Mouse (Mus musculus): ENCODE measurements at regions not wholly inside any gene's neighbourhood (a gene's known extent, or its start where the extent isn't known, plus 50 kb on each side); places are given as distances from the start of the nearest gene placed in this dataset.

DNA sequence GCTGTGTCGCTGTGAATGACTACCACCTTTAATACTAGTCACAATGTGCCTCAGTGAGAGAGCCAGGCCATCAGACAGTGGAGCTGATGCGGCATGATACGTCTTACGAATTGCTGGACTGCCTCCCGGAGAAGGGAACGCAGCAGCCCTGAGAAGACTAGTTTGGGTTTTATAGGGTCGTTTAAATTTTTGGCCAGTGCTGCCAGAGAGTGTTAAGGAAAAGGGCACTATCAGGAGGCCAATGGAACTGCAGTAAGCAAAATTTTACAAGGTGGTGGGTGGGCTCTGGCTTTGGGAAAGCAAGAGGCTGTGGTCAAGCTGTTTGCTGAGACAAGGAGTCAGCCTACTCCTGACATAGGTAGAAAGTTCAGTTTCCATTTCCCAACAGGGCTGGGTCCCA is 84.7 kb upstream of the Chd2 start:
- no peaks in the 10 kb centered on the region for H3K27me3 ChIP-seq (replicated peaks; ENCODE audit: control insufficient read depth, insufficient read depth, low read length)
- no peaks in the 10 kb centered on the region for H3K36me3 ChIP-seq (ENCODE audit: control insufficient read depth, insufficient read depth, low read length)
- ATAC-seq: no peak
- no peaks in the 10 kb centered on the region for H3K4me1 ChIP-seq (ENCODE audit: control insufficient read depth, insufficient read depth, low read depth, low read length)
- no peak overlapping the region for H3K4me2 ChIP-seq (ENCODE audit: low read length)
- H3K9me3 ChIP-seq (ENCODE audit: control insufficient read depth, low read length): no peaks in the 10 kb centered on the region
- H3K27ac ChIP-seq (ENCODE audit: low read depth, low read length): no peak overlapping the region
- 67% methylated on average over 7 of the region's 7 CpGs for WGBS
- H3K4me3 ChIP-seq (ENCODE audit: low read length): no peak overlapping the region
- no peak overlapping the region for H3K9ac ChIP-seq (ENCODE audit: low read depth, low read length)

- H3K9ac ChIP-seq (ENCODE audit: low read depth, low read length): no peak overlapping the region
- H3K4me1 ChIP-seq (ENCODE audit: control insufficient read depth, insufficient read depth, low read depth, low read length): no peaks in the 10 kb centered on the region
- no peaks in the 10 kb centered on the region for H3K36me3 ChIP-seq (ENCODE audit: control insufficient read depth, insufficient read depth, low read length)
- no peaks in the 10 kb centered on the region for H3K27me3 ChIP-seq (replicated peaks; ENCODE audit: control insufficient read depth, insufficient read depth, low read length)
- no peaks in the 10 kb centered on the region for H3K9me3 ChIP-seq (ENCODE audit: control insufficient read depth, low read length)
- no peak for ATAC-seq
- H3K27ac ChIP-seq (ENCODE audit: low read depth, low read length): no peak overlapping the region
- no peak overlapping the region for H3K4me2 ChIP-seq (ENCODE audit: low read length)
- H3K4me3 ChIP-seq (ENCODE audit: low read length): no peak overlapping the region
Measured at GRCm38 (mm10) chr7:73625651-73626050, 84.0 kb upstream of the Chd2 start.

DNA sequence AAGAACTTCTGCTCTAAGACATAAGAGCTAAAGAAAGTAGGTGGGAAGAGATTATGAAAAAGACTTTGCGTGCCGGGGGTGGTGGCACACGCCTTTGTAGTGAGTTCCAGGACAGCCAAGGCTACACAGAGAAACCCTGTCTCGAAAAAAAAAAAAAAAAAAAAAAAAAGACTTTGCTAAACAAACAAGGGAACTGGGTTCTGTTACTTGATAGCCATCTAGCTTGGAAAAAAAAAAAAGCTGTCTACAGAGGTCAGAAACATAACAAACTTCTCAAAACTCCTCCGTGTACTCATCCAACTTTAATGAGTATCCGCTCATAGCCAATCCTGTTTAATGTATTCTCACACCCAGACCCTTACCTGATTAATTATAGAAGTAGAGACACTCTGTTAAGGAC is 83.4 kb upstream of the Chd2 start:
- Histone ChIP-seq H3K27me3 (replicated peaks; ENCODE audit: control insufficient read depth, insufficient read depth, low read length) (no peaks in the 10 kb centered on the region), H3K4me1 (ENCODE audit: control insufficient read depth, insufficient read depth, low read depth, low read length) (no peaks in the 10 kb centered on the region), H3K36me3 (ENCODE audit: control insufficient read depth, insufficient read depth, low read length) (no peaks in the 10 kb centered on the region), H3K27ac (ENCODE audit: low read depth, low read length) (no peak overlapping the region), H3K4me3 (ENCODE audit: low read length) (no peak overlapping the region), H3K9me3 (ENCODE audit: control insufficient read depth, low read length) (no peaks in the 10 kb centered on the region), H3K4me2 (ENCODE audit: low read length) (no peak overlapping the region), H3K9ac (ENCODE audit: low read depth, low read length) (no peak overlapping the region)
- ATAC-seq: no peak
- WGBS: 80% methylated on average over 6 of the region's 6 CpGs

DNA sequence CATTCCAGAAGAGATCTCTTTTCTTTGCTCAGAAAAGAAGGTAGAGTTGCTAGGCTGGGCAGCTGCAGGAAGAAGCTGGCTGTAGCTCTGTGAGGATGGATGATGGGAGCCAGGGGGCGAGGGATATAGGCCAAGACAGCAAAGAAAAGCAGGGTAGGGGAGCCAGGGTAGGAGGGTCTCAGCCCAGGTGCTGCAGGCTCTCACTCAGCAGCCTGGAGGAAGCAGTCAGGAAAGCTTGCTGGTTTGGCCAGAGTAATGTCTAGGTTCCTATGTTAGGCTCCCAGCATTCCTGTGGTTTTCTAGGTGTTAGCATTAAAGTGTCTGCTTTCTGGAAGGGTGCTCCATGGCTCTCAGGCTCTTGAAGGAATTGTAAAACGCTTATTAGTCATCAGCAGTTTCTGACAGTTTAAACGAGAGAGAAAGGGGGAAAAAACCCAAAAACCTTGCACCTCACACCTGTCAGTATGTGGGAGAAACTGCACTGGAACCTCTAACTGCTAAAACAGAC is 82.5 kb upstream of the Chd2 start:
- Histone ChIP-seq H3K4me1 (ENCODE audit: control insufficient read depth, insufficient read depth, low read depth, low read length) (no peaks in the 10 kb centered on the region), H3K36me3 (ENCODE audit: control insufficient read depth, insufficient read depth, low read length) (no peaks in the 10 kb centered on the region), H3K27ac (ENCODE audit: low read depth, low read length) (no peak overlapping the region), H3K4me3 (ENCODE audit: low read length) (no peak overlapping the region), H3K9ac (ENCODE audit: low read depth, low read length) (no peak overlapping the region), H3K27me3 (replicated peaks; ENCODE audit: control insufficient read depth, insufficient read depth, low read length) (no peaks in the 10 kb centered on the region), H3K9me3 (ENCODE audit: control insufficient read depth, low read length) (no peaks in the 10 kb centered on the region), H3K4me2 (ENCODE audit: low read length) (no peak overlapping the region)
- ATAC-seq: no peak
- 81% methylated on average over 3 of the region's 3 CpGs for WGBS

- Histone ChIP-seq H3K4me3 (ENCODE audit: low read length) (no peak overlapping the region), H3K36me3 (ENCODE audit: control insufficient read depth, insufficient read depth, low read length) (no peaks in the 10 kb centered on the region), H3K27ac (ENCODE audit: low read depth, low read length) (no peak overlapping the region), H3K4me2 (ENCODE audit: low read length) (no peak overlapping the region), H3K9ac (ENCODE audit: low read depth, low read length) (no peak overlapping the region), H3K4me1 (ENCODE audit: control insufficient read depth, insufficient read depth, low read depth, low read length) (no peaks in the 10 kb centered on the region), H3K27me3 (replicated peaks; ENCODE audit: control insufficient read depth, insufficient read depth, low read length) (no peaks in the 10 kb centered on the region), H3K9me3 (ENCODE audit: control insufficient read depth, low read length) (no peaks in the 10 kb centered on the region)
- 89% methylated on average over 2 of the region's 2 CpGs for WGBS
- no peak for ATAC-seq
Measured at GRCm38 (mm10) chr7:73622468-73622867, 80.8 kb upstream of the Chd2 start.

- H3K9ac ChIP-seq (ENCODE audit: low read depth, low read length): no peak overlapping the region
- H3K4me3 ChIP-seq (ENCODE audit: low read length): no peak overlapping the region
- 91% methylated on average over 9 of the region's 9 CpGs for WGBS
- H3K9me3 ChIP-seq (ENCODE audit: control insufficient read depth, low read length): no peaks in the 10 kb centered on the region
- no peak overlapping the region for H3K4me2 ChIP-seq (ENCODE audit: low read length)
- H3K36me3 ChIP-seq (ENCODE audit: control insufficient read depth, insufficient read depth, low read length): no peaks in the 10 kb centered on the region
- ATAC-seq: no peak
- no peaks in the 10 kb centered on the region for H3K27me3 ChIP-seq (replicated peaks; ENCODE audit: control insufficient read depth, insufficient read depth, low read length)
- H3K4me1 ChIP-seq (ENCODE audit: control insufficient read depth, insufficient read depth, low read depth, low read length): peaks cover 8% of the 10 kb centered on the region
- H3K27ac ChIP-seq (ENCODE audit: low read depth, low read length): no peak overlapping the region
Measured at GRCm38 (mm10) chr7:73620341-73620740, 78.7 kb upstream of the Chd2 start.

DNA sequence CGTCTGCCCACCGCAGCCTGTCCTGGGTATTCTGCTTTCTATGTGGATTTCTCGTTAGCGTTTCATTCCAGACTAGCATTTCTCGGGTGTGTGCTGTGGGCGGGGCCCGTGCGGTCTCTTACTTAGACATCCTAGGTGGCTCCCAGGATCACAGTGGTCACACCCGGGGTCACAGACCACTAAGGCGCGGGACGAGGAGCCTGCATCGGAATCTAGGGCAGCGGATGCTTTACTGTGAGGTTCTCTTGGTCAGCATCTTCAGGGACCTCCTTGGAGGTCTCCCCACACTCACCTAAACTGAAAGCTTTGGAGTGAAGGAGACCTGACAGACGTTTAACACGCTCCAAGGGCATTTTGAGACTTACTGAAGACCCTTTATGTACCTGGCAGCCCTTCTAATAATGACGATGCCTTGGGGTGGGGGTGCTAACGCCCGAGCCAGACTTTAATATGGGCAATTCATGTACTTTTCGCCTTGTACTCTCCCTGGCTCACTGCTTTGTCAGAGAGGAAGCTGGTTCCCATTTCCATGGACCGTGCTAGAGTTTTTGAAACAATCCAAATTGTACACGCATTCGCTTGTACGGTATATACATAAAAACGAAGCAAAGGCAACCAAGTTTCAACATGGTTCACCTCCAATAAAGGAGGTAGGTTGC is 77.3 kb upstream of the Chd2 start:
- peak overlapping the region; percentile 76 for H3K4me2 ChIP-seq (ENCODE audit: low read length)
- no peak; the same call in 1 of the 2 replicates for ATAC-seq
- H3K27me3 ChIP-seq (replicated peaks; ENCODE audit: control insufficient read depth, insufficient read depth, low read length): no peaks in the 10 kb centered on the region
- peak overlapping the region; percentile 81 for H3K9ac ChIP-seq (ENCODE audit: low read depth, low read length)
- no peaks in the 10 kb centered on the region for H3K36me3 ChIP-seq (ENCODE audit: control insufficient read depth, insufficient read depth, low read length)
- no peaks in the 10 kb centered on the region for H3K9me3 ChIP-seq (ENCODE audit: control insufficient read depth, low read length)
- H3K4me1 ChIP-seq (ENCODE audit: control insufficient read depth, insufficient read depth, low read depth, low read length): peaks cover 11% of the 10 kb centered on the region
- peak overlapping the region; percentile 100 for H3K27ac ChIP-seq (ENCODE audit: low read depth, low read length)
- WGBS: 10% methylated on average over 25 of the region's 25 CpGs
- peak overlapping the region; percentile 53 for H3K4me3 ChIP-seq (ENCODE audit: low read length)

DNA sequence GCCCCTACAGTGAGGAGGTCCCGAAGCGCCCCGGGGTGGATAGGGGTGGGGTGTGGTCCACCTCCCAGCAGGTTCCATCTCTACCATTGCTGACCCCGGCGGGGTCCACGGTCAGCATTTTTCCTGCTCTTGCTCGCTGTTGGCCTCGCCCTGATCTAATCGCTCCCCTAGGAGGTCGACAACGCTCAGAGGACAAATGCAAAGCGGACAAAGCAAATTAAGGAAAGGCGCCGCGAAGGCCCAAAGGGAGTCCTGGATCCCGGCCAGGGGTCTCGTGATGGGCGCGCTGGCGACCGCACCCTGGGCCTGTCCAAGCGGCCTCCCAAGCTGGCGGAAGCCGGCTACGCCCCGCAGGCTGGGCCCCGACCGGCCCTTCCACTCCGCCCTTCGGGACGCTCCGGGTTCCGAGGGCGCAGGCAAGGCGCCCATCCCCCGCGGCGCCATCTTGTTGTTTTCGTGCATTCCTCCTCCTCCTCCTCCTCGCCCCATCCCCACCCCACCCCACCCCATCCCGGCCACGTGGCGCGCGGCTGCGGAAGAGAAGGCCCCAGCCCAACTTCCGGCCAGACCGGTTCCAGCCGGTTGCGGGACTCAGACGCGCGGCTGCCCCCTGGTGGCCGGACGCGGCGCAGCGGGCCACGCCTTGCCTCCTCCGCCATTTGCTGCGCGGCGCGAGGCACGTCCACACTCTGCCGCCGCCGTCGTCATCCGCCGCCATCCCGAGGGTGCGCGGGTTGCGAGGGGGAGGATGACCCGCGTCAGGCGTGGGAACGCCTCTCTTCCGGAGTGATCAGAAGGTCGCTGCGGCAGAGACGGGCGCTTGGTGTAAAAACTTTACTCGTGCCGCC is 76.5 kb upstream of the Chd2 start:
- Histone ChIP-seq H3K9ac (ENCODE audit: low read depth, low read length) (peak overlapping the region; percentile 94), H3K4me1 (ENCODE audit: control insufficient read depth, insufficient read depth, low read depth, low read length) (peaks cover 11% of the 10 kb centered on the region), H3K9me3 (ENCODE audit: control insufficient read depth, low read length) (no peaks in the 10 kb centered on the region), H3K36me3 (ENCODE audit: control insufficient read depth, insufficient read depth, low read length) (no peaks in the 10 kb centered on the region), H3K4me2 (ENCODE audit: low read length) (peak overlapping the region; percentile 76), H3K27ac (ENCODE audit: low read depth, low read length) (peak overlapping the region; percentile 100), H3K4me3 (ENCODE audit: low read length) (peak overlapping the region; percentile 53), H3K27me3 (replicated peaks; ENCODE audit: control insufficient read depth, insufficient read depth, low read length) (no peaks in the 10 kb centered on the region)
- WGBS: under 1% methylated on average over 59 of the region's 86 CpGs
- ATAC-seq: peak; percentile 97
